Mouse (Mus musculus): ENCODE measurements around the gene Fosb.

The Fosb gene

GRCm38 (mm10) chr7:19328425-19328824, 18.6 kb upstream of the Fosb start:
- no peak for DNase-seq

- DNase-seq = no peak
Measured at GRCm38 (mm10) chr7:19327782-19328181, 17.9 kb upstream of the Fosb start.

- DNase-seq = peak; percentile 86
Measured at GRCm38 (mm10) chr7:19327128-19327527, 17.3 kb upstream of the Fosb start.

DNA sequence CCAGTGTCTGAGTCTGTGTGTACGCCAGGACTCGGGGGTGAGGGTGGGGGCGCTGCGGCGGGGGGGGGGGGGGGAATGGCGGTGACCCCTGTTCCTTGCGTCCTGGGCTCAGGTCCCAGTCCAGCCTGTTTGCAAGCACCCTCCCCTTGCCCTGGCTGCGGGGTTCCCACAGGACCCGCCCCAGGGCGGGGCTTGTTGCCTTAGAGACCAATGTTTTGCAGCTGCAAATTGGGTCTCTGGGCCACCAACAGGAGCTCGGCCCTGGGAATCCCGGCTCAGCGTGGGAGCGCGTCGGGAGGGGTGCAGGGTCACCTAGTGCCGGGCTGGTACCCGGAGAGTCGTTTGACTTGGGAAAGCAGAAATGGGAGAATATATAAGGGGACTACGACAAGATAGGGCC, 16.5 kb upstream of the Fosb start:
- peak; percentile 86 for DNase-seq

- DNase-seq = no peak
Measured at GRCm38 (mm10) chr7:19325262-19326199, 15.7 kb upstream of the Fosb start.

GRCm38 (mm10) chr7:19324221-19324620, 14.4 kb upstream of the Fosb start:
- DNase-seq = no peak

GRCm38 (mm10) chr7:19322489-19322888, 12.6 kb upstream of the Fosb start:
- no peak for DNase-seq

GRCm38 (mm10) chr7:19321464-19321863, 11.6 kb upstream of the Fosb start:
- no peak for DNase-seq

DNA sequence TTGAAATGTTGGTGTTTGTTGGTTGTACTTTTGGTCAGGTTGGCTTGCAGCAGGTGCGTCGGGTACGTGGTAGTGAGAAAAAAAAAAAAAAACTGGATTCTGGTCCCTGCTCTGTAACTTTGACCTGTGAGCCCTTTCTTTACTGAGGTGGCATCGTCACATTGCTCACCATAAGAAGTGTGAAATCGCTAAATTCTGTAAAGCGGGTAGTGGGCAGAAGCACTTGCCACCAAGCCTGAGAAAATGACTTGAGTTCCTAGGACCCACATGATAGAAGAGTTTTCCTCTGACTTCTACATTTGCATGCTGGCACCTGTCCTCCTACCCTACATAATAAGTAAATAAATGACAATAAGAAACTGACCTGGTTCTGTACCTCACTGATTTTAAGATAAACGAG, 10.8 kb upstream of the Fosb start:
- no peak for DNase-seq

DNA sequence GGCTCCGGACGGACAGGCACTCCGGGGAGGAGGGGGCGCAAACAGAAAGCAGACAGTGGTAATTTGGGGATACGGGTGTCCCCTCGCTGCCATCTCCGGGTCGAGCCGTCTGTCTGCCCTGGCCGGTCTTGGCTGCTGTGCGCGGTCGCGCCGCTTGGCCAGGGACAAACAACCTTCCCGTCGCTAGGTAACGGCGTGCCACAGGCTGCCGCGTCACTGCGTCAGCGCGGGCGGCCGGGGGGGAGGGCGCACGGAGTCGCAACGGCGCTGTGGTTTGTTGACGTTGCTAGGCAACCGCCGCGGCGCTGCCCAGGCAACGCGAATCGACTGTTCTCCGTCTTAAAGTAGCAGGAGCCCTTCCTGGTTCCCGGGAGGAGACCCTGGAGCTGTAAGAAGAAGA, 10.1 kb upstream of the Fosb start:
- DNase-seq = peak; percentile 89

DNA sequence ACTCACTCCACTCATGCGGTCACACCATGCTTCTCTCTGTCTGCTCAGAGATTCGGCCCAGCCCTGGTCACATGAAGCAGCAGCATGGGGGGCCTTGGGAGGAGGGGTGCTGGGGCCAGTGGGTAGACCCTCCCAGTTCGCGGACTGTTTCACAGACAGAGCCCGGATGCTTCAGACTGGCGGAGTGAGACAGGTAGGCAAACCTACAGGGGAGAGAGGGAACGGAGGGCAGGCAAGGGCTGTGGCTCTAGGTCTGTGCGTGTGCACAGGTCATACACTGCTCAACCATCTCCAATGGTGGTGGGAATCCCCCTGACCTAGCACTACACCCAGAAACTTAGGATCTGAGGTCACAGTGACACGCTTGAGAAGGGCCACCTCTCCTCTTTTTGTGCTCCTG, 9.6 kb upstream of the Fosb start:
- DNase-seq = no peak

- no peak for DNase-seq
Measured at GRCm38 (mm10) chr7:19318676-19319075, 8.8 kb upstream of the Fosb start.

- no peak for DNase-seq
Measured at GRCm38 (mm10) chr7:19318201-19318600, 8.3 kb upstream of the Fosb start.

- peak; percentile 46 for DNase-seq
Measured at GRCm38 (mm10) chr7:19316451-19317161, 6.8 kb upstream of the Fosb start.

GRCm38 (mm10) chr7:19314033-19314432, 4.2 kb upstream of the Fosb start:
- DNase-seq = no peak

GRCm38 (mm10) chr7:19311991-19312390, 2.1 kb upstream of the Fosb start:
- no peak for DNase-seq

- no peak for DNase-seq
Measured at GRCm38 (mm10) chr7:19309278-19309883, 470 bp downstream of the Fosb start.

- peak; percentile 93 for DNase-seq
Measured at GRCm38 (mm10) chr7:19308454-19309277, 1.2 kb downstream of the Fosb start.

DNA sequence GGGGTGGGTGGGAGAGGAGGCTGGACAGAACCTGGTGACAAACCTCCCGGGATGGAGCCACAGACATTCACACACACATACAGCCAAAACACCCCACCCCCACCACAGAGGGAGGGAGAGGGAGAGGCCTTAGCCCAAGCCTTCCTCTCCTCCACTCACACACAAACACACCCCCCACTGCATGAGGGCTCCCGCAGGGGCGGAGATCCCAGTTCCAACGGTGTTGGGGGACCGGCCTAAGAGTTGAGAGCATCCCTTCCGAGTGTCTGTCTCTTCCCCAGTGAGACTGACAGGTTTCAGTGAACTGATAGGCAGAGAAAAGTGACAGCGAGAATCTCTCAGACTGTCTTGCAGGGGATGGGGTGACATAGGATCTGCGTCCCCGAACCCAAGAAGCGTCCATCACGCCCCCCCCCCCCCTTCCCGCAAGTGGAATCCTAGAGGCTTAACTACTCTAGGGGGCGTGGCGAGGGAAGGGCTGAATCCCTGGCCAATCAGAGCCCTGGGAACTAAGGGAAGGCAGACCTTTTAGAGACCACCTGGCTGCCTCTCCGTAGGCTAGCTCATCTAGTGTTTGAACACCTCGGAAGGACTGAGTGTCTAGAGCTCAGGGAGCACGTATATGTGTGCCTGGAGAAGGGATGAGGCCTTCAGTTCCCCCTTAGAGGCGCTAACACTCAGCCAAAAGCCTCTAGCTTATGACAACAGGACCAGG, 2.0 kb downstream of the Fosb start:
- peak; percentile 57 for DNase-seq

- no peak for DNase-seq
Measured at GRCm38 (mm10) chr7:19306819-19307738, 2.8 kb downstream of the Fosb start.
